Mouse (Mus musculus) right cerebral cortex, adult 2 months (tissue): Measurements from ENCODE around the gene Tppp3.
A peak's percentile ranks its signal among the peaks of the same experiment; 100 is the strongest.

Experiments
- DNase-seq, 2 experiments: peaks; one replicate each; pipeline ENCODE4 v3.0.0; 2021 to 2022; ENCODE audit warnings: low spot score in 2 of 2

The Tppp3 gene

GRCm38 (mm10) chr8:105471314-105472015 lies at the start of gene Tppp3:
Tppp3 (minus strand) TSS chr8:105471526.
- peak; percentile 68 to 80 for DNase-seq

GRCm38 (mm10) chr8:105521061-105521460 lies 49.7 kb upstream of the Tppp3 start:
- no peak for DNase-seq

GRCm38 (mm10) chr8:105520521-105520920 lies 49.2 kb upstream of the Tppp3 start:
- no peak for DNase-seq

GRCm38 (mm10) chr8:105519591-105519990 lies 48.3 kb upstream of the Tppp3 start:
- DNase-seq: no peak

- peak in 1 of 2 experiments; percentile 41 for DNase-seq
Observed at GRCm38 (mm10) chr8:105518436-105519313, 47.3 kb upstream of the Tppp3 start, which contains the start of gene Hsd11b2. Hsd11b2 (plus strand) TSS chr8:105518755.

GRCm38 (mm10) chr8:105517346-105517745 lies 46.0 kb upstream of the Tppp3 start:
- DNase-seq: no peak

- DNase-seq: peak; percentile 84 to 88
Observed at GRCm38 (mm10) chr8:105516018-105516645, 44.8 kb upstream of the Tppp3 start.

GRCm38 (mm10) chr8:105514656-105515055 lies 43.3 kb upstream of the Tppp3 start:
- no peak for DNase-seq

- no peak for DNase-seq
Observed at GRCm38 (mm10) chr8:105514194-105514593, 42.9 kb upstream of the Tppp3 start.

GRCm38 (mm10) chr8:105509997-105510735 lies 38.8 kb upstream of the Tppp3 start:
- DNase-seq: no peak

GRCm38 (mm10) chr8:105508758-105509157 lies 37.4 kb upstream of the Tppp3 start:
- no peak for DNase-seq

GRCm38 (mm10) chr8:105506977-105507376 lies 35.7 kb upstream of the Tppp3 start:
- DNase-seq: no peak

- no peak for DNase-seq
Observed at GRCm38 (mm10) chr8:105504617-105505016, 33.3 kb upstream of the Tppp3 start.

- DNase-seq: no peak
Observed at GRCm38 (mm10) chr8:105499787-105500186, 28.5 kb upstream of the Tppp3 start.

- peak; percentile 91 for DNase-seq
Observed at GRCm38 (mm10) chr8:105496439-105497180, 25.3 kb upstream of the Tppp3 start, which contains the start of gene Zdhhc1. Zdhhc1 (minus strand) TSS chr8:105496902.

GRCm38 (mm10) chr8:105495350-105496302 lies 24.3 kb upstream of the Tppp3 start:
- DNase-seq: no peak

- DNase-seq: no peak
Observed at GRCm38 (mm10) chr8:105494566-105494965, 23.2 kb upstream of the Tppp3 start.

GRCm38 (mm10) chr8:105493495-105493894 lies 22.2 kb upstream of the Tppp3 start:
- DNase-seq: no peak

GRCm38 (mm10) chr8:105489281-105489680 lies 18.0 kb upstream of the Tppp3 start:
- DNase-seq: no peak

- no peak for DNase-seq
Observed at GRCm38 (mm10) chr8:105488082-105488481, 16.8 kb upstream of the Tppp3 start.
